Mouse (Mus musculus) CH12.LX (cell line): Measurements from ENCODE around the gene Ercc1.

Experiments
- CTCF ChIP-seq, 2 experiments: IDR thresholded peaks in 1 of 2; conservative IDR thresholded peaks in 1 of 2; 2 replicates each; pipeline ENCODE4 v1.5.1; 2011 to 2012; ENCODE audit warnings: low read depth in 2 of 2, low read length in 2 of 2, improper control_type of control experiment in 1 of 2, inconsistent platforms in 1 of 2, mild to moderate bottlenecking in 1 of 2, moderate library complexity in 1 of 2
- EP300 ChIP-seq: IDR thresholded peaks from 2 replicates; pipeline ENCODE4 v1.6.1; 2011; ENCODE audit warnings: low read length, improper control_type of control experiment
- GABPA ChIP-seq: IDR thresholded peaks from 2 replicates; pipeline ENCODE4 v1.6.1; 2012; ENCODE audit warnings: low read depth, low read length, improper control_type of control experiment, inconsistent platforms; ENCODE audit not compliant: insufficient replicate concordance
- HCFC1 ChIP-seq: IDR thresholded peaks from 2 replicates; pipeline ENCODE4 v1.6.1; 2012; ENCODE audit warnings: low read depth, mild to moderate bottlenecking, inconsistent platforms, low read length, improper control_type of control experiment
- IRF4 ChIP-seq: IDR thresholded peaks from 2 replicates; pipeline ENCODE4 v1.6.1; 2014; ENCODE audit warnings: low read depth, mild to moderate bottlenecking, inconsistent platforms, low read length, improper control_type of control experiment
- MAFK ChIP-seq: IDR thresholded peaks from 2 replicates; pipeline ENCODE4 v1.6.1; 2011; ENCODE audit warnings: low read length, improper control_type of control experiment; ENCODE audit not compliant: insufficient replicate concordance
- MAX ChIP-seq: IDR thresholded peaks from 2 replicates; pipeline ENCODE4 v1.6.1; 2011; ENCODE audit warnings: low read length, improper control_type of control experiment
- POLR2A ChIP-seq: IDR thresholded peaks from 2 replicates; pipeline ENCODE4 v1.6.1; 2011; ENCODE audit warnings: low read depth, mild to moderate bottlenecking, improper control_type of control experiment, low read length
- RAD21 ChIP-seq: IDR thresholded peaks from 2 replicates; pipeline ENCODE4 v1.6.1; 2011; ENCODE audit warnings: low read depth, mild to moderate bottlenecking, low read length, improper control_type of control experiment, moderate library complexity
- UBTF ChIP-seq: IDR thresholded peaks from 2 replicates; pipeline ENCODE4 v1.6.1; 2012; ENCODE audit warnings: low read depth, mild to moderate bottlenecking, inconsistent platforms, low read length, improper control_type of control experiment, moderate library complexity
- ZKSCAN1 ChIP-seq: IDR thresholded peaks from 2 replicates; pipeline ENCODE4 v1.6.1; 2012; ENCODE audit warnings: low read depth, inconsistent platforms, low read length, improper control_type of control experiment, borderline replicate concordance
- ZNF384 ChIP-seq: IDR thresholded peaks from 2 replicates; pipeline ENCODE4 v1.6.1; 2012; ENCODE audit warnings: low read depth, low read length, improper control_type of control experiment, inconsistent platforms

- TF ChIP-seq RAD21 (peak; percentile 90), IRF4 (peak; percentile 43; the same call in 1 of the 2 replicates), ZNF384 (no peak), CTCF (conservative IDR thresholded peaks at IDR 0.05 in 1 of 2, IDR thresholded peaks at IDR 0.05 in 1 of 2; ENCODE audit: low read depth in 2 of 2, low read length in 2 of 2) (peak; percentile 86 to 96), POLR2A (no peak), ZKSCAN1 (no peak), UBTF (no peak), HCFC1 (peak; percentile 29; the same call in 1 of the 2 replicates), GABPA (no peak), MAX (peak; percentile 66), EP300 (no peak), MAFK (no peak)
These were observed 2.0 kb upstream of the Ercc1 start for GRCm38 (mm10) chr7:19342481-19343027.
